Mouse (Mus musculus) left cerebral cortex, postnatal 4 days (tissue): ENCODE data around the gene Man2b1. TPM values are rescaled to one million over a fixed set of nuclear protein-coding genes. Genes with fewer than 3 reads are reported as not detected.
"Not testable (repeated sequence)": the region's sequence is repeated elsewhere in the genome, so short reads cannot be mapped to it uniquely, and the experiment has no call there.

Source experiments
- DNase-seq: peaks from one replicate; pipeline ENCODE4 v3.0.0-alpha.2; 2022
- intact Hi-C: fragments of 180-260 bp; cut with DNase I; formaldehyde crosslinking; loops from one replicate; pipeline ENCODE4 v1.15.1; 2025
- total RNA-seq, 2 experiments: library from RNA; stranded (reverse); gene quantifications; 2 replicates each; pipeline ENCODE4 v1.2.3; 2021

Man2b1 gene
- total RNA-seq, 2 experiments from 2014 or later, result 25.2 to 26.5 TPM

GRCm38 (mm10) chr8:85073041-85073612, 9.9 kb upstream of the Man2b1 start:
- DNase-seq, result no peak
- intact Hi-C loops, result no loop called here

- DNase-seq, result no peak
- intact Hi-C loops, result no loop called here
Observed at GRCm38 (mm10) chr8:85074167-85074566, 8.9 kb upstream of the Man2b1 start.

GRCm38 (mm10) chr8:85074617-85075016, 8.5 kb upstream of the Man2b1 start:
- intact Hi-C loops, result no loop called here
- DNase-seq, result no peak

- intact Hi-C loops, result no loop called here
Observed at GRCm38 (mm10) chr8:85076001-85076400, 7.1 kb upstream of the Man2b1 start.

GRCm38 (mm10) chr8:85076993-85077392, 6.1 kb upstream of the Man2b1 start:
- intact Hi-C loops, result no loop called here
- peak; percentile 80 for DNase-seq

More at GRCm38 (mm10) chr8:85076001-85076400, 7.1 kb upstream of the Man2b1 start:
- peak; percentile 57 for DNase-seq

GRCm38 (mm10) chr8:85080214-85080531, 2.9 kb upstream of the Man2b1 start:
- intact Hi-C loops, result loop anchor here (5.0 kb wide), 1 partner anchor 92 kb away; no protein-coding TSS in a partner anchor
- DNase-seq, result no peak

- DNase-seq, result peak; percentile 47
- intact Hi-C loops, result loop anchor here (5.0 kb wide), 1 partner anchor 92 kb away; no protein-coding TSS in a partner anchor
Observed at GRCm38 (mm10) chr8:85080532-85081215, 2.4 kb upstream of the Man2b1 start, which contains the start of gene Wdr83os. Wdr83os (plus strand) TSS chr8:85080740.

GRCm38 (mm10) chr8:85081216-85081555, 1.9 kb upstream of the Man2b1 start, which contains the start of gene Wdr83:
Wdr83 (minus strand) TSS chr8:85081306.
- intact Hi-C loops, result loop anchor here (5.0 kb wide), 1 partner anchor 91 kb away; no protein-coding TSS in a partner anchor
- DNase-seq, result peak; percentile 32

- DNase-seq, result not testable (repeated sequence)
Observed at GRCm38 (mm10) chr8:85082169-85082568, 901 bp upstream of the Man2b1 start.

GRCm38 (mm10) chr8:85084633-85085032, 1.6 kb downstream of the Man2b1 start:
- no peak for DNase-seq
- intact Hi-C loops, result loop anchor here (5.0 kb wide), 1 partner anchor 88 kb away; no protein-coding TSS in a partner anchor

More at GRCm38 (mm10) chr8:85082169-85082568, 901 bp upstream of the Man2b1 start:
- intact Hi-C loops, result loop anchor here (5.0 kb wide), 1 partner anchor 90 kb away; no protein-coding TSS in a partner anchor

GRCm38 (mm10) chr8:85086238-85086637, 3.2 kb downstream of the Man2b1 start:
- no peak for DNase-seq
- intact Hi-C loops, result no loop called here

- intact Hi-C loops, result no loop called here
- no peak for DNase-seq
Observed at GRCm38 (mm10) chr8:85088771-85089170, 5.7 kb downstream of the Man2b1 start.

- no peak for DNase-seq
- intact Hi-C loops, result no loop called here
Observed at GRCm38 (mm10) chr8:85090856-85091255, 7.8 kb downstream of the Man2b1 start.

- intact Hi-C loops, result loop anchor here (2.0 kb wide), 1 partner anchor 67 kb away; no protein-coding TSS in a partner anchor
- DNase-seq, result no peak
Observed at GRCm38 (mm10) chr8:85091526-85092090, 8.5 kb downstream of the Man2b1 start.

- intact Hi-C loops, result no loop called here
- DNase-seq, result no peak
Observed at GRCm38 (mm10) chr8:85095051-85095450, 12.0 kb downstream of the Man2b1 start.

GRCm38 (mm10) chr8:85095566-85095965, 12.5 kb downstream of the Man2b1 start:
- intact Hi-C loops, result no loop called here
- no peak for DNase-seq

GRCm38 (mm10) chr8:85096196-85096595, 13.1 kb downstream of the Man2b1 start:
- intact Hi-C loops, result no loop called here
- no peak for DNase-seq

- intact Hi-C loops, result no loop called here
- DNase-seq, result no peak
Observed at GRCm38 (mm10) chr8:85096850-85097249, 13.8 kb downstream of the Man2b1 start.

GRCm38 (mm10) chr8:85100076-85100665, 17.1 kb downstream of the Man2b1 start:
- intact Hi-C loops, result no loop called here
- no peak for DNase-seq

- intact Hi-C loops, result loop anchor here (10.0 kb wide), 1 partner anchor 112 kb away; the partner anchor contains the start of gene Olfr371
- no peak for DNase-seq
Observed at GRCm38 (mm10) chr8:85113241-85113640, 30.2 kb downstream of the Man2b1 start.

GRCm38 (mm10) chr8:85115501-85115900, 32.4 kb downstream of the Man2b1 start:
- DNase-seq, result no peak
- intact Hi-C loops, result loop anchor here (10.0 kb wide), 1 partner anchor 109 kb away; the partner anchor contains the start of gene Olfr371
